Mouse (Mus musculus) monocyte, adult 59 days (primary cell): ENCODE results near the gene Gm13276. TPM values are rescaled to one million over a fixed set of nuclear protein-coding genes. Genes with fewer than 3 reads are reported as not detected.

Source experiments
- total RNA-seq, 2 experiments: library from RNA; stranded (reverse); gene quantifications; one replicate each; pipeline ENCODE4 v1.2.4; 2023

Gene Gm13276
- total RNA-seq: not detected

DNA sequence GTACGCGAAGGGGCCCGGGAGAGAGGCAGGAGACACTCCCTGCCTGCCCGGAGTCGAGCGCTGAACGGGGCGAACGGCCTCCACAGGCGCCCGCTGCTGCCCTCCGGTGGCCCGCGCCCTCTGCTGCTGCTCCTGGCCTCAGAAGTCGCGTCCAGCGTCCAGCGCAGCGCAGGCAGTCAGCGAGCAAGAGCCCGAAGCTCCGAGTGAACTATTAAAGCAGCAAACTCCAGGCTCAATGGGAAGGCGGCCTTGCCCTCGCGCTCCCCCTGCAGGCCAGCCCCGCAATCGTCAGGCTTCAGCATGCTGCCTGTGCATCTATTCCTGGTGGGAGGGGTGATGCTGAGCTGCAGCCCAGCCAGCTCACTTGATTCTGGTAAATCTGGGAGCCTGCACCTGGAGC lies at the start of gene Gm13276:
Gene Gm13276 (plus strand): TSS at position 301 of the 400 bp plus-strand sequence.

DNA sequence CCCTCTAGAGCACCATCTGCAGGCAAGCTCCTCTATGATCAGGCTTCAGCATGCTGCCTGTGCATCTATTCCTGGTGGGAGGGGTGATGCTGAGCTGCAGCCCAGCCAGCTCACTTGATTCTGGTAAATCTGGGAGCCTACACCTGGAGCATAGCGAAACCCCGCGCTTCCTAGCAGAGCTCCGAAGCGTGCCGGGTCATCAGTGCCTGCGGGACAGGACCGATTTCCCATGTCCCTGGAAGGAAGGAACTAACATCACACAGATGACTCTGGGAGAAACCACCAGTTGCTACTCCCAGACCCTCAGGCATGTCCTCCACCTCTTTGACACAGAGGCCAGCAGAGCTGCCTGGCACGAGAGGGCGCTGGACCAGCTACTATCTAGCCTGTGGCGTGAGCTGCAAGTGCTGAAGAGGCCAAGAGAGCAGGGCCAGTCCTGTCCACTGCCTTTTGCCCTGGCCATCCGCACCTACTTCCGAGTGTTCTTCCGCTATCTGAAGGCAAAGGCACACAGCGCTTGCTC lies 30.6 kb upstream of the Gm13276 start, which contains the start of gene Gm13271:
Gene Gm13271 (plus strand): TSS at position 51 of the 523 bp plus-strand sequence.

GRCm38 (mm10) chr4:88759610-88760268 lies 25.8 kb upstream of the Gm13276 start, which contains the start of gene Gm13283:
Gm13283 (plus strand) TSS chr4:88760119.

DNA sequence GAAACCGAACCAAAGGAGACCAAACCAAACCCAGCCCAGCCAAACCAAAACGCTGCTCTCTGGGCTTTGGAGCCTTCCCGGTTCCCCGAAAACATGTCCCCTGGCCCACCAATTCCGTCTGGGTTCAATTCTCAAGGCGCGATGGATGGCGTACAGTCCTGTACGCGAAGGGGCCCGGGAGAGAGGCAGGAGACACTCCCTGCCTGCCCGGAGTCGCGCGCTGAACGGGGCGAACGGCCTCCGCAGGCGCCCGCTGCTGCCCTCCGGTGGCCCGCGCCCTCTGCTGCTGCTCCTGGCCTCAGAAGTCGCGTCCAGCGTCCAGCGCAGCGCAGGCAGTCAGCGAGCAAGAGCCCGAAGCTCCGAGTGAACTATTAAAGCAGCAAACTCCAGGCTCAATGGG lies 12.0 kb upstream of the Gm13276 start, which contains the start of gene Gm13290:
Gene Gm13290 (plus strand): TSS at position 301 of the 400 bp plus-strand sequence.

GRCm38 (mm10) chr4:88776622-88777021 lies 8.9 kb upstream of the Gm13276 start, which contains the start of gene Gm13289:
Gm13289 (plus strand) TSS chr4:88776922.

DNA sequence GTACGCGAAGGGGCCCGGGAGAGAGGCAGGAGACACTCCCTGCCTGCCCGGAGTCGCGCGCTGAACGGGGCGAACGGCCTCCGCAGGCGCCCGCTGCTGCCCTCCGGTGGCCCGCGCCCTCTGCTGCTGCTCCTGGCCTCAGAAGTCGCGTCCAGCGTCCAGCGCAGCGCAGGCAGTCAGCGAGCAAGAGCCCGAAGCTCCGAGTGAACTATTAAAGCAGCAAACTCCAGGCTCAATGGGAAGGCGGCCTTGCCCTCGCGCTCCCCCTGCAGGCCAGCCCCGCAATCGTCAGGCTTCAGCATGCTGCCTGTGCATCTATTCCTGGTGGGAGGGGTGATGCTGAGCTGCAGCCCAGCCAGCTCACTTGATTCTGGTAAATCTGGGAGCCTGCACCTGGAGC lies 6.0 kb upstream of the Gm13276 start, which contains the start of gene Gm13272:
Gene Gm13272 (plus strand): TSS at position 301 of the 400 bp plus-strand sequence.

GRCm38 (mm10) chr4:88781831-88782230 lies 3.7 kb upstream of the Gm13276 start, which contains the start of gene Ifnz:
Ifnz (plus strand) TSS chr4:88782131.

GRCm38 (mm10) chr4:88788402-88788801 lies 2.9 kb downstream of the Gm13276 start, which contains the start of gene Gm13277:
Gm13277 (plus strand) TSS chr4:88788632.

GRCm38 (mm10) chr4:88791250-88791649 lies 5.7 kb downstream of the Gm13276 start, which contains the start of gene Gm13278:
Gm13278 (plus strand) TSS chr4:88791550.

DNA sequence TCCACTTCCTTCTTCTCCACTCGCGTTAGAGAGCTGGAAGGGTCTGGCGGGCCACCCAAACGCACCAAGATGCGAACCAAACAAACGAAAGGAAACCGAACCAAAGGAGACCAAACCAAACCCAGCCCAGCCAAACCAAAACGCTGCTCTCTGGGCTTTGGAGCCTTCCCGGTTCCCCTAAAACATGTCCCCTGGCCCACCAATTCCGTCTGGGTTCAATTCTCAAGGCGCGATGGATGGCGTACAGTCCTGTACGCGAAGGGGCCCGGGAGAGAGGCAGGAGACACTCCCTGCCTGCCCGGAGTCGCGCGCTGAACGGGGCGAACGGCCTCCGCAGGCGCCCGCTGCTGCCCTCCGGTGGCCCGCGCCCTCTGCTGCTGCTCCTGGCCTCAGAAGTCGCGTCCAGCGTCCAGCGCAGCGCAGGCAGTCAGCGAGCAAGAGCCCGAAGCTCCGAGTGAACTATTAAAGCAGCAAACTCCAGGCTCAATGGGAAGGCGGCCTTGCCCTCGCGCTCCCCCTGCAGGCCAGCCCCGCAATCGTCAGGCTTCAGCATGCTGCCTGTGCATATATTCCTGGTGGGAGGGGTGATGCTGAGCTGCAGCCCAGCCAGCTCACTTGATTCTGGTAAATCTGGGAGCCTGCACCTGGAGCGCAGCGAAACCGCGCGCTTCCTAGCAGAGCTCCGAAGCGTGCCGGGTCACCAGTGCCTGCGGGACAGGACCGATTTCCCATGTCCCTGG lies 8.6 kb downstream of the Gm13276 start, which contains the start of gene Gm13275:
Gene Gm13275 (plus strand): TSS at position 552 of the 740 bp plus-strand sequence.

GRCm38 (mm10) chr4:88797097-88797496 lies 11.6 kb downstream of the Gm13276 start, which contains the start of gene Gm13279:
Gm13279 (plus strand) TSS chr4:88797397.

DNA sequence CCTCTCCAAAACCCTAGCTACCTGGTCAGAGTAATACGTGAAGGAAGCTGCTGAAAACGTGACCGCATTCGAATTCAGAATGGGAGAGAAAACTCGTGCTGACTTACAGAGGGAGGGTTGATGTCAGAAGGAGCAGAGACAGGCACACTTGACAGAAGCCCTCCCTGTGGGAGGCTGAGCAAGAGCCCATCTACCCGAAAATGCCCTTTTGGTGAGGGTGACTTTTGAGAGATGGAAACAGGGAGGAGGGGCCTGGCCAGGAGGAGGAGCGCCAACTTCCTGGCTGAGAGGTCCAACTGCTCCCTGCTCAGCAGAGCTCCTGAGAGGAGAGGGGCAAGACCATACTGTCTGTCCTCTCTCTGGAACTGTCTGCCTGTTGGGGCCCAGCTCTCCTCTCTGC lies 13.9 kb downstream of the Gm13276 start, which contains the start of gene Gm13285:
Gene Gm13285 (plus strand): TSS at position 301 of the 400 bp plus-strand sequence.

GRCm38 (mm10) chr4:88802954-88803353 lies 17.4 kb downstream of the Gm13276 start, which contains the start of gene Gm13287:
Gm13287 (plus strand) TSS chr4:88803254.

GRCm38 (mm10) chr4:88805231-88805630 lies 19.7 kb downstream of the Gm13276 start, which contains the start of gene Gm13288:
Gm13288 (plus strand) TSS chr4:88805531.

GRCm38 (mm10) chr4:88815928-88816327 lies 30.4 kb downstream of the Gm13276 start, which contains the start of gene Ifna7:
Ifna7 (plus strand) TSS chr4:88816228.

DNA sequence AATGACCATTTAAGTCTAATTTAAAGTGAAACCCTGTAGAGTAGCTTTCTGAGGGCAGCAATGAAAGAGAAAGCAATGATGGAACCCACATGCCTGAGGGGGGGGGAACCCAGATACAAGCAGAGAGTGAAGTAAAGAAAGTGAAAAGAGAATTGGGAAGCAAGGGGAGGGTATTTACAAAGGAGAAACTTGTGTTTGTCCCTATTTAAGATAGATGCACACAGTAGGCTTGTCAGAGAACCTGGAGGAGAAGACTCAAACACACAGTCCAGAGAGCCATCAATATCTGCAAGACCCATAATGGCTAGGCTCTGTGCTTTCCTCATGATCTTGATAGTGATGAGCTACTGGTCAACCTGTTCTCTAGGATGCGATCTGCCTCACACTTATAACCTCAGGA lies 34.1 kb downstream of the Gm13276 start, which contains the start of gene Ifna11:
Gene Ifna11 (plus strand): TSS at position 301 of the 400 bp plus-strand sequence.

DNA sequence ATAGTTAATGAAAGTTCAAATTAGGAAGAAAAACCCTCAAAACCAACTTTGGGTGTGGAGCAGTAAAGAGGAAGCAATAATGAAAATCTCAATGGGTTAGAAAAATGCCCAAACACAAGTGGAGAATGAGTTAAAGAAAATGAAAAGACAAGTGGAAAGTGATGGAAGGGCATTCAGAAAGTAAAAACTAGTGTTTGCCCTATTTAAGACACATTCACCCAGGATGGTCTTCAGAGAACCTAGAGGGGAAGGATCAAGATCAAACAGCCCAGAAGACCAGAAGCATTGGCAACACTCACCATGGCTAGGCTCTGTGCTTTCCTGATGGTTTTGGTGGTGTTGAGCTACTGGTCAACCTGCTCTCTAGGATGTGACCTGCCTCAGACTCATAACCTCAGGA lies 41.6 kb downstream of the Gm13276 start, which contains the start of gene Ifna6:
Gene Ifna6 (plus strand): TSS at position 301 of the 400 bp plus-strand sequence.

DNA sequence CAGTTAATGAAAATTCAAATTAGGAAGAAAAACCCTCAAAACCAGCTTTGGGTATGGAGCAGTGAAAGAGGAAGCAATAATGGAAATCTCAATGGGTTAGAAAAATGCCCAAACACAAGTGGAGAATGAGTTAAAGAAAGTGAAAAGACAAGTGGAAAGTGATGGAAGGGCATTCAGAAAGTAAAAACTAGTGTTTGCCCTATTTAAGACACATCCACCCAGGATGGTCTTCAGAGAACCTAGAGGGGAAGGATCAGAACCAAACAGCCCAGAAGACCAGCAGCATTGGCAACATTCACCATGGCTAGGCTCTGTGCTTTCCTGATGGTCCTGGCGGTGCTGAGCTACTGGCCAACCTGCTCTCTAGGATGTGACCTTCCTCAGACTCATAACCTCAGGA lies 49.7 kb downstream of the Gm13276 start, which contains the start of gene Ifna5:
Gene Ifna5 (plus strand): TSS at position 301 of the 400 bp plus-strand sequence.

